Mouse (Mus musculus) 416B (cell line): ENCODE measurements around the gene Kdm6b.

ENCODE experiments used
- DNase-seq: peaks from one replicate; pipeline ENCODE4 v3.0.0; 2011; ENCODE audit warnings: low read depth

Kdm6b gene

DNA sequence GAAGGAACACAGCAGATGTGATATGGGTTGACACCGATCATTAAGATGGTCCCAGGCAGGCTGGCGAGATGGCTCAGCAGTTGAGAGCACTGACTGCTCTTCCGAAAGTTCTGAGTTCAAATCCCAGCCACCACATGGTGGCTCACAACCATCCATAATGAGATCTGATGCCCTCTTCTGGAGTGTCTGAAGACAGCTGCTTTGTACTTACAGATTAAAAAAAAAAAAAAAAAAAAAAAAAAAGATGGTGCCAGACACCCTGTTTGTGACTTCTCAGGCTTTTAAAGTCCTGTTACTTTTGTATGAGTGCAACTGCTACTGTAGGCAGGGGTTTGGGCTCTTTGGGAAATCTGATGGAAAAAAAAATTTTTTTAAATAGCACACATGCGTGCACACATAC is 24.8 kb downstream of the Kdm6b start:
- no peak for DNase-seq

DNA sequence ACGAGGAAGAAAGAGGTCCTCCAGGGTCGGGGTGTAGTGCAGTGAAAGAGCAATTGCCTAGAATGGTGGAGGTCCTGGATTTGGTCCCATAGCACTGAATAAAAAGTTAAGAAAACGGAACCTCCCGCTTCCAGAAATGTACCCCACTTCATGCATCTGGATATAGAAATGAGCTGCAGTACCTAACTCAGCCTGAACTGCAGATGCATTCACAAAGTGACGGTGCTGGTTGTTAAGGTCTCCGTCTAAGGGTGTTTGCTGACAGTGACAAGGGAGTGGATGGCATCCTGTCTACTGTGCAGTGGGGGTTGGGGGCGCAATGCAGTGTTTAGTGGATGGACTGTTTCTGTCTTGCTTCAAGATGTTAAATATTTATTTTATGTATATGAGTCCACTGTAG is 26.7 kb downstream of the Kdm6b start:
- DNase-seq = no peak

- no peak for DNase-seq
These were observed 28.5 kb downstream of the Kdm6b start for GRCm38 (mm10) chr11:69384979-69385378.

- no peak for DNase-seq
These were observed 30.9 kb downstream of the Kdm6b start for GRCm38 (mm10) chr11:69382478-69383105.

DNA sequence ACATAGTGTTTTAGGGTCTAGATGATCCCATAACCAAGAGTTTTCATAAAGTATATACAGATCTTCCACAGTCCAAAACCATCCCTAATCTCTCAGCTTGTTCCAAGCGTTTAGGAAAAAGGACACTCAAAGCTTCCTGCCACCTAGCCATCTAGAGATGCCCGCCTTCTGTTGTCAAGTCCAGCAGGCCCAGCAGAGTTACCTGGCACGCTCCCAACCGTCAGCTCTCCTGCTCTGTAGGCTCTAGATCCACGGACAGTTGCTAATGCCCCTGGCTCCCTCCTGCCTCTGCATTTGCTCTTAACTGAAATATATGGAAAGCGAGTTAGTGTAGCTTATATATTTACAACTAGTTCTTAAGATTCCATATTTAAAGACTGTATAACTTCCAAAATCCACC is 32.1 kb downstream of the Kdm6b start:
- no peak for DNase-seq

- DNase-seq = peak; percentile 96
These were observed 33.9 kb downstream of the Kdm6b start for GRCm38 (mm10) chr11:69379600-69379999.

DNA sequence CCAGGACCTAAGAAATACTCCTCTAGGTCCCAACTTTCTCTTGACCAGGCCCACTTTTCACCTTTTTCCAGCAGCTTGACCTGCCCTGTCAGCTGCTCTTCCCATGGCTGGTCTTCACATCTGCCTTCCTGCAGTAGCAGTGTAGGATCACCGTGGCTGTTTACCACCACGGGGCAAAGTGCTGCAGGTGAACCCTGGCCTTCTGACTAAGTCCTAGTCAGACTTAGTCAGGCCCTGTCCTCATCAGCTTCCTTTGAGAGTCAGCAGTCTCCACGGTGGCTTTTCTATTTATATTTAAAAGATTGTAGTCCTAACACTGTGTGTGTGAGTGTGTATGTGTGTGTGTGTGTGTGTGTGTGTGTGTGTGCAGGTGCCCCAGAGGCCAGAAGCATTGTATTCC is 35.7 kb downstream of the Kdm6b start:
- DNase-seq = peak; percentile 50

- DNase-seq = peak; percentile 93
These were observed 37.8 kb downstream of the Kdm6b start for GRCm38 (mm10) chr11:69375646-69376045.

GRCm38 (mm10) chr11:69373223-69373965 is 40.1 kb downstream of the Kdm6b start:
- no peak for DNase-seq

- DNase-seq = peak; percentile 40
These were observed 40.7 kb downstream of the Kdm6b start for GRCm38 (mm10) chr11:69372780-69373170.

DNA sequence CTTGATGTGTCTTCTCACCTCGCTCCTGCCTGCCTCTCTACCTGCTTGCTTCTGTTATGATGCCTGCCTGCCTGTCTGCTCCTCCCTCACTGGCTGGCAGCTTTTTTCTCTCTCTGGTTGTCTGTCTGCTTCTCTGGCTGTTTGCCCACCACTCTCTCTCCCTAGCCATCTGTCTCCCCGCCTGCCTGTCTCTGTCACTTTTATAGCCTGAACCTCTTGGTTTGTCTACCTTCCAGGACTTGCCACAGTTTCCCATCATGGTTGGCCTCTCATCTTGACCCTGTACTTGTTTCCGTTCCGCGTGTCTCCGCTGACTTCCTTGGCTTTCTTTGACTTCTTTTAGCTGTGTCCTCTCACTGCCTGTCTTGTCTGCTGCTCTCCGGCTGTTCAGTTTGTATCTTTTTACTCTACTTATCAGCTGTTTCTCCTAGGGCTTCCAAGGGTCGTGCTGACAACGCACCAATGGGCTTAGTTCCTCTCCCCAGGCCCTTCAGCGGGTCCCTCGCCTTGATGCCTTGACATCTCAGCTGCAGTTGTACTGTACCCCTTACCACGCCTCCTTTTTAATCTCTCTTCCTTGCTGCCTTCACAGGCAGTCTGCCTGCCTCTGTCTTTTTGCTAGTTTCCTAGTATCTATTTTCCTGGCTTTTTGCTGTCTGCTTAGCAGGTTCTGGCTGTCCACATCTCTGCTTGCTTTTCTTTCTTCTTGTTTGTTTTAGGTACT is 41.3 kb downstream of the Kdm6b start:
- DNase-seq = no peak

- DNase-seq = no peak
These were observed 41.9 kb downstream of the Kdm6b start for GRCm38 (mm10) chr11:69371601-69372000.

- DNase-seq = no peak
These were observed 42.7 kb downstream of the Kdm6b start for GRCm38 (mm10) chr11:69370817-69371215.

DNA sequence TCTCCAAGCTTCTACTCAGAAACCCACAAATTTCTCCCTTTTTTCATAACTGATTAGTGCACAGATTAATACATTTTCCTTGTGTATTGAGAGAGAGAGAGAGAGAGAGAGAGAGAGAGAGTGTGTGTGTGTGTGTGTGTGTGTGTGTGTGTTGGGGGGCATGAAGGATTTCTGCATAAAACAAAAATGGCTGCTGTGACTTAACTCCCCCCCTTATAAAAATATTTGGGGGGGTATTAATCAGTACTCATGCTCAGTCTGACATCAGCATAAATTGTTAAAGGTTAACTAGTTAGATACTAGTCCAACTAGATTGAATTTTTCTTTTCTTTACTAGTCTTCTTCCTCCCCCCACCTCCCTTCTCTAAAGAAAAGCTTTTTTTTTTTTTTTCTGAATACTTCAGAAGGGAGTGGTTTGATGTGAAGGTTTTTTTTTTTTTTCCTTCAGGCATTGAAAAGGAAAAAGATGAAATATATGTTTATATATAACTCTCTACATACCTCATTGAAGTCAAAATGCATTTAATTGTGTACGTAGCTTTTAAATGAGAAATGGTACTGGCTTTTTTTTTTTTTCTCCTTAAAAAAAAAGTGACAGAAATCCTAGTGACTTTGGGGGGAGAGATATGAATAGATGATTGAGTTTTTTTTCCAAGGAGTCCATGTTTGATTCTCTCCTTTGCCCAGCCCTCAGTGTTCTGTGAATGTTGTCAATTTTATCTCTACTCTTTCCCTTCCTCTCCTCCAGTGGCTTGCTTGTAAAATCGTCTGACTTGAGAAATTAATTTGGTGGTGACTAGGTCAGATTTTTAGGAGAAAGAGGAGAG is 43.3 kb downstream of the Kdm6b start:
- peak; percentile 52 for DNase-seq

- peak; percentile 44 for DNase-seq
These were observed 44.1 kb downstream of the Kdm6b start, which contains the start of gene Chd3 for GRCm38 (mm10) chr11:69369215-69369989. Gene Chd3 (minus strand): TSS chr11:69369406.

GRCm38 (mm10) chr11:69368356-69369214 is 44.9 kb downstream of the Kdm6b start:
- peak; percentile 32 for DNase-seq

DNA sequence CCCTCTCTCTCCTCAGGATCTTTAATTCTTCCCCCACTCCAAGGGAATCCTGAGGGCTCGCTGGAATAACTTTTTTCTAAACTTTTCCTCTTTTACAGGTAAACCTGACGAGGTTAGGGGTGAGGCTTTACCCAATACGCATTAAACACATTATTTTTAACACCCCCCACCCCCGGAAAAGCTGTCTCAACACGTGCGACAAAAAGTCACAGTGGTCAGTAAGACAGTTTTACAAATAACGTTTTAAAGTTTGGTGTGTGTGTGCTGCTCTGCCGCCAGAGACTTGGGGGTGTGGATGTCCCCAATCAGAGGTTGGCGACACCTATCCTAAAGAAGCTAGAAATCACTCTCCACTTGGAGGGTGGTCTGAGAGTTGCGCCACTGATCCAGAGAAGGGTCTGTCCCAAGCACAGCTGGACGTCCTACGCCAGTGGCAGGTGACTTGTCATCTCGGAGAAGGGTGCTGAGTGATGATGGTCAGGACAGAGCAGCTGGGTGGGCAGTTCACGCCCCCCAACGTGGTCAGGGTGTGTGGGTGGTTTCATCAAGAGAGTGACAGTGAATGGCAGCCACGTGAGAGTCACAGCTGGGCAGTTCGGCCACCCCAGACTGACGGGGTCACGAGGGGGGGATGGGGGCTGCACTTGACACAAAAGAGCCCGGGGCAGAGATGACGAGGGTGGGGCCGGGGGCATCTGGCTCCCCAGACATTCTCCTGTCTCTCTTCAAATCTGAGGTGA is 45.7 kb downstream of the Kdm6b start:
- DNase-seq = peak; percentile 75

- no peak for DNase-seq
These were observed 46.4 kb downstream of the Kdm6b start for GRCm38 (mm10) chr11:69366855-69367615.
